In the genomic region with DNA sequence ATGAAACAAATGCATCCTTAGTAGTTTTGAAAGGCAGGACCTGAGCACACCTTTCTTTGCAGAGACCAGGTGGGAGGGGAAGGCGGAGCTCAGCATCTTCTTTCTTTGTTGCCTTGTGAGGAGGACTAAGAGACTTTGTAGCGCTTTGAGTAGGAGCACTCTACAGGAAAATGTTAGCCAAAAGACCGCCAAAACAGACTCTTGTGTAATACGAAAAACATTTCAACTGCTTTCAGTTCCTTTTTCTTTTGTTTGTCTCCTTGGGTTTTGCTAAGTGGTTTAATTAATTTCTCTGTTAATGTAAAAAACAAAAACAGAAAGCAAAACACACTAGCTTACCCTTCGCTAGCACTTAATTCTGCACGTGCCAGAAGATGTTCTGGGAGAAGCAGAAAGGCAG, we compare ENCODE assay signal across 19 mouse cellular contexts.
A peak's percentile ranks its signal among the peaks of the same experiment; 100 is the strongest.
DNase-seq lines count a peak whose midpoint lies in the region; TF ChIP-seq lines count a peak whose summit lies in the region.
"Had no signal": no experiment of that assay in that cellular context is flagged by ENCODE, and none has a peak within 500 bp of the region (broad histone marks: within the 10 kb centered on the region; RNA-seq: fewer than 3 reads in every experiment).

No protein-coding gene starts in this region.

- TF ChIP-seq POLR2A in CH12.LX (IDR thresholded peaks at IDR 0.05; ENCODE audit: low read depth, low read length) = no peak

- no peak overlapping the region for H3K27ac ChIP-seq in CH12.LX (ENCODE audit: insufficient read depth, low read depth)
- H3K27ac ChIP-seq: embryonic facial prominence, embryonic 10.5 days; embryonic facial prominence, embryonic 12.5 days; forebrain, embryonic 13.5 days; forebrain, embryonic 15.5 days had no signal

- no peaks in the 10 kb centered on the region for H3K79me2 ChIP-seq in CH12.LX (replicated peaks; ENCODE audit: control insufficient read depth, extremely low read depth, insufficient read depth, poor library complexity, severe bottlenecking)

- H3K36me3 ChIP-seq in CH12.LX (replicated peaks in 1 of 2; ENCODE audit: control insufficient read depth in 1 of 2, insufficient read depth in 1 of 2, low read length in 1 of 2) = no peaks in the 10 kb centered on the region
- H3K36me3 ChIP-seq: embryonic facial prominence, embryonic 10.5 days; embryonic facial prominence, embryonic 12.5 days; forebrain, embryonic 15.5 days had no signal

- H3K4me3 ChIP-seq in CH12.LX (replicated peaks in 1 of 3; ENCODE audit: low read depth in 2 of 3, low read length in 2 of 3, poor library complexity in 1 of 3) = no peak overlapping the region
- H3K4me3 ChIP-seq: embryonic facial prominence, embryonic 10.5 days; embryonic facial prominence, embryonic 12.5 days; forebrain, embryonic 13.5 days; forebrain, embryonic 15.5 days had no signal

- peaks cover 77% of the 10 kb centered on the region for H3K27me3 ChIP-seq in CH12.LX (replicated peaks)
- H3K27me3 ChIP-seq: embryonic facial prominence, embryonic 12.5 days; forebrain, embryonic 13.5 days; forebrain, embryonic 15.5 days had no signal

- TF ChIP-seq EP300 in CH12.LX (IDR thresholded peaks at IDR 0.05; ENCODE audit: low read length) = no peak

- DNase-seq in testis, postnatal 14 days (ENCODE audit: low spot score) = peak; percentile 24
- no peak for DNase-seq in testis, postnatal 10 days (ENCODE audit: low spot score)
- no peak for DNase-seq in CH12.LX (ENCODE audit: extremely low read depth)
- no peak for DNase-seq in retina, embryonic 14.5 days (ENCODE audit: low spot score)
- no peak for DNase-seq in yolk sac, embryonic 10.5 days (ENCODE audit: low spot score)
- DNase-seq: adrenal gland, adult 2 months; adrenal gland, postnatal 10 days; adrenal gland, postnatal 25 days; B cell, adult 2 months; cerebellum, adult 11-12 months; cerebellum, adult 2 months; cerebellum, adult 9-10 months; cerebellum, postnatal 10 days; cerebellum, postnatal 25 days; forebrain, postnatal 0 days had no signal

- no peak overlapping the region for H3K9ac ChIP-seq in CH12.LX (ENCODE audit: insufficient read depth, low read depth)
- H3K9ac ChIP-seq: embryonic facial prominence, embryonic 12.5 days; forebrain, embryonic 13.5 days; forebrain, embryonic 15.5 days; forebrain, postnatal 0 days had no signal

- no peak for TF ChIP-seq RAD21 in CH12.LX (IDR thresholded peaks at IDR 0.05; ENCODE audit: low read depth, low read length)

- in situ Hi-C loops in CH12.LX (cut with MboI; ENCODE audit: low pct_ligation_motif_present, low pct_unique_long_range_greater_than_20kb, low sequenced_read_pairs) = no loop called here

- H3K9me3 ChIP-seq in CH12.LX (replicated peaks; ENCODE audit: low read length) = no peaks in the 10 kb centered on the region
- H3K9me3 ChIP-seq: embryonic facial prominence, embryonic 10.5 days; embryonic facial prominence, embryonic 12.5 days; forebrain, embryonic 13.5 days; forebrain, embryonic 15.5 days had no signal

- H3K4me1 ChIP-seq in CH12.LX (ENCODE audit: control insufficient read depth in 1 of 2, insufficient read depth in 2 of 2) = peaks cover 2 to 4% of the 10 kb centered on the region in 2 experiments; a peak in 2 of 4 replicates
- H3K4me1 ChIP-seq: embryonic facial prominence, embryonic 10.5 days; embryonic facial prominence, embryonic 12.5 days had no signal

- 0 out of 2 replicates have a peak overlapping the region, but pooled peaks have one; percentile 50 for H3K4me2 ChIP-seq in CH12.LX (ENCODE audit: insufficient read depth, low read depth, poor library complexity, severe bottlenecking)
- H3K4me2 ChIP-seq: embryonic facial prominence, embryonic 12.5 days; forebrain, embryonic 13.5 days; forebrain, embryonic 15.5 days had no signal

- TF ChIP-seq CTCF in CH12.LX (conservative IDR thresholded peaks at IDR 0.05 in 1 of 2, IDR thresholded peaks at IDR 0.05 in 1 of 2; ENCODE audit: low read depth in 2 of 2, low read length in 2 of 2) = no peak

- dilution Hi-C loops in CH12.LX (cut with MboI; ENCODE audit: extremely low pct_ligation_motif_present, extremely low pct_unique_long_range_greater_than_20kb, low sequenced_read_pairs) = no loop called here

TF ChIP-seq in CH12.LX, 34 proteins besides CTCF, POLR2A, EP300 and RAD21:
- TF ChIP-seq KAT2A (IDR thresholded peaks at IDR 0.05; ENCODE audit: insufficient replicate concordance, low read length) (no peak), IRF4 (IDR thresholded peaks at IDR 0.05; ENCODE audit: low read depth, low read length) (peak; percentile 54), SMC3 (IDR thresholded peaks at IDR 0.05; ENCODE audit: low read depth, low read length) (no peak)
